Mouse (Mus musculus): ENCODE measurements around the gene Clcnka. TPM values are rescaled to one million over a fixed set of nuclear protein-coding genes. Genes with fewer than 3 reads are reported as not detected.

The Clcnka gene
- polyA plus RNA-seq, 1 experiment = 99.3 TPM

DNA sequence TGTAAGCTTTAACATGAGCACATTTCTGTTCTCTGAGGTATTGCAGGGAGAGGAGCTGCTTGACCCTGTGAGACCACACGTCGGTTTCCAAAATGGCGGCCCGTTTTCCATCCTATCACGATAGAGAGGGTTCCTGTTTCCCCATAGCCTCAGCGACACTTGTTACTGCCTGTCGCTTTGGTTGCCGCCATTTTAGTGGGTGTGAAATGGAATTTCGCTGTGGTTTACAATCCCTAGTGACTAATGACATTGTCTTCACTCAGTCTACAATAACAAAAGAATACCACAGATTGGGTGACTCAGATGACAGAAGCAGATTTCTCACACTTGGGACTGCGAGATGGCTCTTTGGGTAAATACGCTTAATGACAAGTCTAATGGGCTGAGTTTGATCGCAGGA lies 53.3 kb downstream of the Clcnka start:
- DNase-seq = no peak
- Histone ChIP-seq H3K36me3 (ENCODE audit: control insufficient read depth, insufficient read depth, low read length) (no peaks in the 10 kb centered on the region), H3K4me3 (ENCODE audit: insufficient read depth, low read depth, low read length) (no peak overlapping the region), H3K27me3 (replicated peaks; ENCODE audit: control insufficient read depth, insufficient read depth, low read length) (no peaks in the 10 kb centered on the region), H3K27ac (ENCODE audit: insufficient read depth, low read depth, low read length) (no peak overlapping the region), H3K4me1 (ENCODE audit: control insufficient read depth, insufficient read depth, low read length) (0 out of 2 replicates have a peak, but pooled peaks cover 5% of the 10 kb centered on the region)
- no peak for TF ChIP-seq CTCF (conservative IDR thresholded peaks at IDR 0.05; ENCODE audit: insufficient read depth, insufficient read length, low read depth, low read length)
- TF ChIP-seq POLR2A (IDR thresholded peaks at IDR 0.05; ENCODE audit: low read depth, low read length) = no peak
- WGBS = 91% methylated on average over 12 of the region's 12 CpGs

DNA sequence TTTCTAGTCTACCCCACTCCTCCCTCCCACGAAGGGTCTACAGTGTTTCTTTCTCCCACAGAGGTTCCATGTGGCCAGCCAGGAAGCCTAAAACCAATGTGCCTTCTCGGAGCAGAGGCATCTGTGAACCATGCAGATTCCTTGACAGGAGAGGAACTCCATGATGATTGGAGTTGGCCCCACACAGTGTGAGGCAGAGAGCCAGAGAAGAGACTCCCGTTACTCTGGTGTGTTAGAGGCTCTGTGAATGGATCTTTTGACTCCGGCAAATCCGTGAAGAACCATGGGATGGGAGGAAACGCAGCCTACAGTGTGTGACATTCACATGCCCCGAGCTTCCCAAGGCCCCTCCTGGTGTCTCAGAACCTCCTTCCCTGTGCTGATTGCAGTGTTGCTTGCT lies 55.0 kb downstream of the Clcnka start:
- no peak for DNase-seq
- Histone ChIP-seq H3K27ac (ENCODE audit: insufficient read depth, low read depth, low read length) (no peak overlapping the region), H3K4me3 (ENCODE audit: insufficient read depth, low read depth, low read length) (no peak overlapping the region), H3K4me1 (ENCODE audit: control insufficient read depth, insufficient read depth, low read length) (0 out of 2 replicates have a peak, but pooled peaks cover 5% of the 10 kb centered on the region), H3K36me3 (ENCODE audit: control insufficient read depth, insufficient read depth, low read length) (no peaks in the 10 kb centered on the region), H3K27me3 (replicated peaks; ENCODE audit: control insufficient read depth, insufficient read depth, low read length) (no peaks in the 10 kb centered on the region)
- TF ChIP-seq POLR2A (IDR thresholded peaks at IDR 0.05; ENCODE audit: low read depth, low read length) (no peak), CTCF (conservative IDR thresholded peaks at IDR 0.05; ENCODE audit: insufficient read depth, insufficient read length, low read depth, low read length) (no peak)
- WGBS = 66% methylated on average over 7 of the region's 7 CpGs

DNA sequence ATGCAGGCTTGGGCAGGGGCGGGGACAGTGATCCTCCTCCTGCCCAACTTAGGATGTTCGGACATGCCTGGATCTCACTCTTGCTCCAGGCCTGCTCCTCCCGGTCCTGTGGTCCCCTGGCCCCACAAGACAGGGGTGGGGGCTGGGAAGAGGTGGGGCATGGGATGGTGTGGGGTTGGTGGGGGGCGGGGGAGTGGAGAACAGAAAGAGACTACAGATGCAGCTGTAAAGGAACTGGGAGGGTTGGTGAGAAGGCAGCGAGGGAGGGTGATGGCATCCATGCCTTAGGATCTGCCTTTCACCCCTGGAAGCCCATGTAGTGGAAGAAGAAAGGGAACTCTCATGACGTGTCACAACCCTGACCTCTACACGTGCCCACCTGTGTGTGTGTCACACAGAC lies 57.0 kb downstream of the Clcnka start:
- Histone ChIP-seq H3K4me1 (ENCODE audit: control insufficient read depth, insufficient read depth, low read length) (no peaks in the 10 kb centered on the region), H3K27me3 (replicated peaks; ENCODE audit: control insufficient read depth, insufficient read depth, low read length) (no peaks in the 10 kb centered on the region), H3K27ac (ENCODE audit: insufficient read depth, low read depth, low read length) (no peak overlapping the region), H3K4me3 (ENCODE audit: insufficient read depth, low read depth, low read length) (no peak overlapping the region), H3K36me3 (ENCODE audit: control insufficient read depth, insufficient read depth, low read length) (no peaks in the 10 kb centered on the region)
- 83% methylated on average over 7 of the region's 7 CpGs for WGBS
- TF ChIP-seq CTCF (conservative IDR thresholded peaks at IDR 0.05; ENCODE audit: insufficient read depth, insufficient read length, low read depth, low read length) (no peak), POLR2A (IDR thresholded peaks at IDR 0.05; ENCODE audit: low read depth, low read length) (no peak)
- no peak for DNase-seq

- 59% methylated on average over 1 of the region's 1 CpGs for whole genome bisulfite sequencing
- no peak for TF ChIP-seq CTCF (conservative IDR thresholded peaks at IDR 0.05; ENCODE audit: insufficient read depth, insufficient read length, low read depth, low read length)
- TF ChIP-seq POLR2A (IDR thresholded peaks at IDR 0.05; ENCODE audit: low read depth, low read length) = no peak
- Histone ChIP-seq H3K4me1 (ENCODE audit: control insufficient read depth, insufficient read depth, low read length) (no peaks in the 10 kb centered on the region), H3K27me3 (replicated peaks; ENCODE audit: control insufficient read depth, insufficient read depth, low read length) (no peaks in the 10 kb centered on the region), H3K36me3 (ENCODE audit: control insufficient read depth, insufficient read depth, low read length) (no peaks in the 10 kb centered on the region), H3K27ac (ENCODE audit: insufficient read depth, low read depth, low read length) (no peak overlapping the region), H3K4me3 (ENCODE audit: insufficient read depth, low read depth, low read length) (no peak overlapping the region)
- DNase-seq = no peak
Observed at GRCm38 (mm10) chr4:141338853-141339252, 59.7 kb downstream of the Clcnka start.

GRCm38 (mm10) chr4:141337986-141338385 lies 60.5 kb downstream of the Clcnka start:
- 72% methylated on average over 6 of the region's 6 CpGs for WGBS
- no peak overlapping the region for H3K4me3 ChIP-seq (ENCODE audit: insufficient read depth, low read depth, low read length)
- H3K27me3 ChIP-seq (replicated peaks; ENCODE audit: control insufficient read depth, insufficient read depth, low read length) = no peaks in the 10 kb centered on the region
- H3K36me3 ChIP-seq (ENCODE audit: control insufficient read depth, insufficient read depth, low read length) = no peaks in the 10 kb centered on the region
- H3K27ac ChIP-seq (ENCODE audit: insufficient read depth, low read depth, low read length) = no peak overlapping the region
- DNase-seq = no peak
- no peaks in the 10 kb centered on the region for H3K4me1 ChIP-seq (ENCODE audit: control insufficient read depth, insufficient read depth, low read length)
- no peak for TF ChIP-seq CTCF (conservative IDR thresholded peaks at IDR 0.05; ENCODE audit: insufficient read depth, insufficient read length, low read depth, low read length)
- TF ChIP-seq POLR2A (IDR thresholded peaks at IDR 0.05; ENCODE audit: low read depth, low read length) = no peak

- no peak for TF ChIP-seq POLR2A (IDR thresholded peaks at IDR 0.05; ENCODE audit: low read depth, low read length)
- TF ChIP-seq CTCF (conservative IDR thresholded peaks at IDR 0.05; ENCODE audit: insufficient read depth, insufficient read length, low read depth, low read length) = no peak
- no peak for DNase-seq
- H3K36me3 ChIP-seq (ENCODE audit: control insufficient read depth, insufficient read depth, low read length) = no peaks in the 10 kb centered on the region
- H3K4me3 ChIP-seq (ENCODE audit: insufficient read depth, low read depth, low read length) = no peak overlapping the region
- no peaks in the 10 kb centered on the region for H3K27me3 ChIP-seq (replicated peaks; ENCODE audit: control insufficient read depth, insufficient read depth, low read length)
- no peaks in the 10 kb centered on the region for H3K4me1 ChIP-seq (ENCODE audit: control insufficient read depth, insufficient read depth, low read length)
- no peak overlapping the region for H3K27ac ChIP-seq (ENCODE audit: insufficient read depth, low read depth, low read length)
- 78% methylated on average over 6 of the region's 6 CpGs for WGBS
Observed at GRCm38 (mm10) chr4:141336196-141336595, 62.3 kb downstream of the Clcnka start.

DNA sequence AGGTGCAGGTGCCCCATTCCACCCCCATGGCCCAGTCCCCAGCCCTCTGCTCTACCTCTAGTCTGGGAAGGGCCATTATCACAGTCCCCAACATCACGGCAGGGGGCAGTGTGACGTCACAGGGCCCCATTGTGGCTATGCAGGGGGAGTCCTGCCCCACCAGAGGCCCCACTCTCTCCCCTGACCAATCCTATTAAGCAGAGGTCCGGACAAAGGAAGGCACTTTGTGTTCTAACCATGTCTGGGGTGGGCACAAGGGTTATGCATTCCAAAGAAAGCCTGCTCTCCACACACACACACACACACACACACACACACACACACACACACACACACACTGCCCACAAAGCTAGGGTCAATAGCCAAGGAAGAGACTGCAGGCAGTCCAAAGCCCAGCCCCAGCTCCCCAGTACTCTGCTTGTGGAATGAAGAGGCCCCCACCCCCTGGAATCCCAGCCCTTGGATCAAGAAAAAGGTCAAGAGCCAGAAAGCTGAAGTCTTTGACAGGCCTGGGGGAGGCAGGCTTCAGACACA lies 63.2 kb downstream of the Clcnka start:
- no peaks in the 10 kb centered on the region for H3K27me3 ChIP-seq (replicated peaks; ENCODE audit: control insufficient read depth, insufficient read depth, low read length)
- no peak overlapping the region for H3K4me3 ChIP-seq (ENCODE audit: insufficient read depth, low read depth, low read length)
- TF ChIP-seq CTCF (conservative IDR thresholded peaks at IDR 0.05; ENCODE audit: insufficient read depth, insufficient read length, low read depth, low read length) = no peak
- no peak for TF ChIP-seq POLR2A (IDR thresholded peaks at IDR 0.05; ENCODE audit: low read depth, low read length)
- H3K27ac ChIP-seq (ENCODE audit: insufficient read depth, low read depth, low read length) = no peak overlapping the region
- no peak for DNase-seq
- WGBS = 51% methylated on average over 3 of the region's 3 CpGs
- no peaks in the 10 kb centered on the region for H3K36me3 ChIP-seq (ENCODE audit: control insufficient read depth, insufficient read depth, low read length)
- no peaks in the 10 kb centered on the region for H3K4me1 ChIP-seq (ENCODE audit: control insufficient read depth, insufficient read depth, low read length)
